Mouse (Mus musculus) frontal cortex, postnatal 36 days (tissue): Measurements from ENCODE around the gene Itpkb.

ENCODE experiments used
- DNase-seq, 2 experiments: peaks; one replicate each; pipeline ENCODE4 v3.0.0; 2022; ENCODE audit warnings: low spot score in 2 of 2

Gene Itpkb

GRCm38 (mm10) chr1:180420496-180421164 lies 90.3 kb downstream of the Itpkb start:
- DNase-seq = peak in 1 of 2 experiments; percentile 54

DNA sequence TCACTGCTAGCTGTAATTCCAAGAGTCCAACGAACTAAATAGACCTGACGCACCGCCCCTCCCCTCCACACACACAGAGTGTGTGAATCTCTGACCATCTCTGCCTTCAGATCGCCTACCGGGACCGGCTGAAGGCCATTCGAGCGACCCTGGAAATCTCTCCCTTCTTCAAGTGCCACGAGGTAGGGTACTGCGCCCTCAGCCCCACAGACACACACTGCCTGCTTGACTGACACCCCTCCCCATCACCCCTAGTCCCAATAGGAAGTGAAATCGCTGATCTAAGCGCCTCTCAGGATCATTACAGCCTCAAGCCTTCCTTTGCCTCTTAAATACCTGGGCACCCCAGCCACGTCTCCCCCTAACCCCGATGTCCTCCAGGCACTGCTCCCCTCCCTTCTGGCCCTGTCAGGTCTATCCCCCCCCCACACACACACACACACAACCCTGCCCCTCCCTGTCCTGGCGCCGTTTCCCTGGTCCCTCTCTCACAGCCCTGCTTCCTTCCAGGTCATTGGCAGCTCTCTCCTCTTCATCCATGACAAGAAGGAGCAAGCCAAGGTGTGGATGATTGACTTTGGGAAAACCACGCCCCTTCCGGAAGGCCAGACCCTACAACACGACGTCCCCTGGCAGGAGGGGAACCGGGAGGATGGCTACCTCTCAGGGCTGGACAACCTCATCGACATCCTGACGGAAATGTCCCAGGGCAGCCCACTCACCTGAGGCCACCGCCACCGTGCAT lies 91.1 kb downstream of the Itpkb start:
- no peak for DNase-seq

- DNase-seq = peak; percentile 74 to 76
Measured at GRCm38 (mm10) chr1:180422076-180422828, 92.0 kb downstream of the Itpkb start.

DNA sequence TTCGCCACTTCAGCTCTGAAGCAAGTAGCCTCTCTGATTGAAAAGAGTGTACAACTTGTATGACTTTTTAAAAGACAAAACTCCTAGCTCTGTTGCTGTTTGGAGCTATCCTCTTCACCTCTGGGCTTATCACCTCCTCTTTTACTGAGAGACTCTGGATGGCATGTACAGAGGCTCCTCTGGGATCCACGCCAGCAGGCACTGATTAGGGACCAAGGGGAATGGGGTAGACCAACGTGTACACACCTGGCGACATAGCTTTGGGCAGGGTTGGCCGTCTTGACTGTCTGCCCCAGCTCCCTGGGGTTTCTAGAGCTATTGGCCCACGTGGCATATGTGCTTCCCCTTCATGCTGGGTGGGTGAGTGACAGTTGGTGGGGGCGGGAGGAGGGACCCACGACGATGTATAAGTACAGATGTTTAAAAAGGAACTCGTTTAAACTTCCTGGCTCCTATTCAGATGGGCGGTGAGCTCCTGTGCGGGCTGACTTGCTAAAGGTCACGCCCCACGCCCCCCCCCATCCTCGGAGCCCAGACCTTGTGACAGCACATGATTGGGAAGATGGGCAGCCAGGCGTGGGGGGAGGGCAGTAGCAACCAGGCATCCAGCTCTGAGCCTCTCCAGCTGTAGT lies 92.8 kb downstream of the Itpkb start:
- no peak for DNase-seq

GRCm38 (mm10) chr1:180423931-180424330 lies 93.6 kb downstream of the Itpkb start:
- no peak for DNase-seq

GRCm38 (mm10) chr1:180426405-180426804 lies 96.1 kb downstream of the Itpkb start:
- no peak for DNase-seq

GRCm38 (mm10) chr1:180427685-180428084 lies 97.4 kb downstream of the Itpkb start:
- DNase-seq = peak in 1 of 2 experiments; percentile 70

GRCm38 (mm10) chr1:180428101-180428712 lies 97.9 kb downstream of the Itpkb start:
- peak in 1 of 2 experiments; percentile 59 for DNase-seq

DNA sequence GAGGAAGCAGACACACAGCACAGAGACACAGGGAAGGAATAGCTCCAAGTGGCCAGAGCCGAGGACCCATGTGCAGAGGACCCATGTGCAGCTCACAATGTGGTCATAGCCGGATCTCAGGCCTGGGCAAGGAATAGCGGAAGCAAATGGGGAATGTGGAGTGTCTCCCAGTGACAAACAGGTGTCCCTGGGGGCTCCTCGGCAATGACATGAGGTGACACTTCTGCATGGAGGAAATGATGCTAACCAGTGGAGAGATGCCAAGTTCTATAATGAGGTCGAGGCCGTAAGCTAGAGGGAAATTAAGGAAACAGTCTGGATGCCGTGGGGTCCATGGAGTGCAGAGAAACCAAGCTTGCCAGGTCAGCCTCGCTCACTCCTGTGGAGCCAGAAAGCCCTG lies 98.6 kb downstream of the Itpkb start:
- DNase-seq = no peak

- no peak for DNase-seq
Measured at GRCm38 (mm10) chr1:180429819-180430218, 99.5 kb downstream of the Itpkb start.

DNA sequence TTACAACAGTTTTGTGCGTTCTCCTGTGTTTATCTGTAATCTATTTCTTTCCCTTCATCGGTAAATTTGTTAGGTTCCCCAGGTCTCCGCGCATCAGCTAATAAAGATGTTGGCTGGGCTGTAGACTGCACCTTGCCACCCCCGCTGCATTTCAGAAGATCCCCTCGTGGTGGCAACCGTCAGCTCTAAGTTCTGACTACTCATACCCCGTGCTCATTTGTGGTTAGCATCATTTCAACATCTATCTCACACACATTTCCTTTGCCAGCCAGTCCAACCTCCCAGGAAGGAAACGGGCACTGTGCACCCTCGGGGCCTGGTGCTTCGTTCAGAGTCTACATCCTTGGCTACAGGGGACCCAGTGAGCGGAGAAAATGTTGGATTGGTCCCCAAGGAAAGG lies 101.5 kb downstream of the Itpkb start:
- no peak for DNase-seq

DNA sequence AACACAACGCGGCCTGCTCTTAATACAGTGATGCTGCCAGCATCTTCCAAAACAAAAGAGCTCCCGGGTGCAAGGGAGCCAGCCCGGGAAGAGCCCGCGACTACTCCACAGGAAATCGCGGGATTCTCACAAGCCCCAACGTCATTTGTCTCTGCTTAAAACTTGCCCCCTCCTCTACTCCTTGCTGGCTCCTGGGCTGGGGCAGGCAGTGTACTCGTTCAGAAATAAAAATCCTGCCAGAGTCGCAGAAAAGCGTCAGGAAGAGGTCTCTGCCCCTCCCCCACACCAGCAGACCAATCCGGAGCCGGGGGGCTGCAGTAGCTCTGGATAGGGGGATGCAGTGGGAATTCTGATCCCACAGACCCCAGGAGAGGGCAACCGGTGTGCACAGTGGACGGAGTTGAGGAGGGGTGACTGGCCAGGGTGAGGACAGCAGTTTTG lies 102.8 kb downstream of the Itpkb start:
- no peak for DNase-seq

- DNase-seq = peak; percentile 51 to 67
Measured at GRCm38 (mm10) chr1:180433796-180434566, 103.7 kb downstream of the Itpkb start.

DNA sequence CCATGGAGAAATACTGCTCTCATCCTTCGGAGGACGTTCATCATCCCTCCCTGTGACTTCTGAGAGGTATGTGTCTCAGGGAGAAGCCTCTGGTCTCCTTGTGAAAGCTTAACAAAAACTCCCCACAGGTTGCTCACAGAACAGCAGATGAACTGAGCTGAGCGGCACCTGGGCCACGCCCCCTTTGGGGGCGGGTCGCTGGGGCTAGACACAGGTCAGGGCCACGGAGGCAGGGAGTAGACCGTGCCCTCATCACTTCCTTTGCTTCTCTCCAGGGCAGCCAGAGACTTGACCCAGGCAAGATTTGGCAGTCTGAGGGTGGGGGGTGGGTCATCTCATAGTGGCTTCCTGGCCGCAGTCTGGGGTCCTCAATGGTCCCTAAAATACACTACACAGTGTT lies 104.6 kb downstream of the Itpkb start:
- DNase-seq = no peak

- no peak for DNase-seq
Measured at GRCm38 (mm10) chr1:180439496-180439895, 109.2 kb downstream of the Itpkb start.

DNA sequence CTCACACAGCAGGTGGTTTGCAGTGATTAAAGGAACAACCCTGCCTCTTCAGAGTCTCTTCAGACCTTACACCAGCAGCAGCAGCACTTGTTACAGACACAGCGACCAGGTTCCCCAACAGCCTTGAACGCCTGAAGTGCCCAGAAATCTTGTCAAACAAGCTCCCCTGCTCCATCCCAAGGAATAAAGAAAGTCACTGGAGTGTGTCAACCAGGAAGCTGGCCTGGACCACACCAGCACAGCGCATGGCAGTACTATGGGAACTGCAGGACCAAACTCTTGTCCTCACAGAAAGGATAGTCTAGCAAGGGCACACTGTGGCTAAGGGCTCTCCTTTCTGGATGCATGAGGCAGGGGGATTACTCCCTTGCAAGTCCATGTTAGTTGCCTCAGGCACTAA lies 114.1 kb downstream of the Itpkb start:
- no peak for DNase-seq

- DNase-seq = no peak
Measured at GRCm38 (mm10) chr1:180449641-180450040, 119.4 kb downstream of the Itpkb start.

- DNase-seq = no peak
Measured at GRCm38 (mm10) chr1:180458274-180458673, 128.0 kb downstream of the Itpkb start.

DNA sequence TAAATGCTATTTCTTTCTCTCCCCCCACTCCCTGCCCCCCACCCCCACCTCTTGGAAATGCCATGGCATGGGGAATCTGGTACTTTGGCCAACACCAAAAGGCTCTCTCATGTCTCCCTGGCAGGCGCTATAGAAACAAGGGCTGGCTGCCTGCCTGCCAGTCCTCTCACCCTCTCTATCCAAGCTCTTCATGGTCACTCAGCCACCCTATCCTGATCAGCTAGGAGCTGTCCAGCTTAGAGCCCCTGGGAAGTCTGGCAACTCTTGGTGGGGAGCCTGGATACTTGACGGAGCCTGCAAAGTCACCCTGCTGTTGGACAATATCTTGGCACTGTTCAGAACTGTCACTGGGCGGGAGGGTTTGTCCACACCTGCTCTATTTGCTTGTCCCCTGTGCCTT lies 128.4 kb downstream of the Itpkb start:
- DNase-seq = no peak

- DNase-seq = no peak
Measured at GRCm38 (mm10) chr1:180460721-180461120, 130.4 kb downstream of the Itpkb start.

DNA sequence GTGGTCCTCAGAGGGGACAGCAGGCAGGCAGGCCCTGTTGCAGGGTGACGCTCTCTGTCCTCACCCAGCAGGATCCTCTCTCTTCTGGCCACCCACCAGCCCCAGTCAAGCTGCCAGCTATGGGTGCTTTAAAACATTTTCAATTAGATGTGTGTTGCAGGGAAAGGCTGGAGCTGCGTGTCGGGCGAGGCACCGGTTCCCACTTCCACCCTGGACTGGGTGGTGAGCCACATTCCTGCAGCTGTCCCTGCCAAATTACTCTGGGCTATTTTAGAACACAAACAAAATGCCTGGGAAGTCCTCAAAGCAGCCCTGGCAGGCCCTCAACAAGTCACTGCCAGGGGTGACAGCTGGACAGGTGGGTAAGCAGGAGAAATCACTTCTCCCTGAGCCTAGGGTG lies 132.1 kb downstream of the Itpkb start:
- DNase-seq = no peak
